Mouse (Mus musculus): Measurements from ENCODE around the gene Srrm1. TPM values are rescaled to one million over a fixed set of nuclear protein-coding genes. Genes with fewer than 3 reads are reported as not detected.

Gene Srrm1
- polyA plus RNA-seq, 1 experiment from 2014 or later: 183 TPM

DNA sequence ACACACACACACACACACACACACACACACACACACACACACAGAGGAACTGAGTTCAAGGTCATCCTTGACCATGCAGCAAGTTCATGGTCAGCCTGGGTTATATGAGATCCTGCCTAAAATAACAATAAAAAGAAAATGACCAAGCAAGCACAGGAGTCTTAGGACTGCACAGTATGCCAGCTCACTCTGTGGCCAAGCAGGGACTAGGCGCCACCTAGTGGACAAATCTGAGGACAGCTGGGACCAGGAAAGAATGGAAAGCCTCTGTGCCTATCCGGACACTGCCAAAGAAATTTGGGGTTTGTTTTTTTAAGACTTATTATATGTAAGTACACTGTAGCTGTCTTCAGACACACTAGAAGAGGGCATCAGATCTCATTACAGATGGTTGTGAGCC lies 35.2 kb downstream of the Srrm1 start:
- Histone ChIP-seq H3K4me2 (ENCODE audit: low read length) (no peak overlapping the region), H3K36me3 (ENCODE audit: insufficient read depth, low read length) (peaks cover 61% of the 10 kb centered on the region), H3K9me3 (replicated peaks; ENCODE audit: low read length) (no peaks in the 10 kb centered on the region), H3K4me3 (replicated peaks; ENCODE audit: low read depth, low read length) (no peak overlapping the region), H3K4me1 (replicated peaks; ENCODE audit: insufficient read depth, low read length) (peaks cover 9% of the 10 kb centered on the region), H3K27ac (no peak overlapping the region), H3K9ac (ENCODE audit: low read depth, low read length) (no peak overlapping the region), H3K27me3 (ENCODE audit: insufficient read depth, low read length) (no peaks in the 10 kb centered on the region)
- 7% methylated on average over 2 of the region's 2 CpGs for WGBS
- peak; percentile 91 for DNase-seq (ENCODE audit: low spot score)
- peak; percentile 96 for TF ChIP-seq CTCF (IDR thresholded peaks at IDR 0.05; ENCODE audit: low read depth)
- ATAC-seq (replicated peaks; ENCODE audit: low FRiP score, low read depth): peak; percentile 70; the same call in 1 of the 2 replicates

GRCm38 (mm10) chr4:135317539-135317938 lies 35.6 kb downstream of the Srrm1 start:
- WGBS: 90% methylated on average over 4 of the region's 4 CpGs
- H3K9ac ChIP-seq (ENCODE audit: low read depth, low read length): no peak overlapping the region
- no peaks in the 10 kb centered on the region for H3K27me3 ChIP-seq (ENCODE audit: insufficient read depth, low read length)
- no peak overlapping the region for H3K4me2 ChIP-seq (ENCODE audit: low read length)
- H3K9me3 ChIP-seq (replicated peaks; ENCODE audit: low read length): no peaks in the 10 kb centered on the region
- no peak for TF ChIP-seq CTCF (IDR thresholded peaks at IDR 0.05; ENCODE audit: low read depth)
- H3K27ac ChIP-seq: no peak overlapping the region
- peaks cover 13% of the 10 kb centered on the region for H3K4me1 ChIP-seq (replicated peaks; ENCODE audit: insufficient read depth, low read length)
- H3K36me3 ChIP-seq (ENCODE audit: insufficient read depth, low read length): peaks cover 57% of the 10 kb centered on the region
- H3K4me3 ChIP-seq (replicated peaks; ENCODE audit: low read depth, low read length): no peak overlapping the region
- no peak for DNase-seq (ENCODE audit: low spot score)
- ATAC-seq (replicated peaks; ENCODE audit: low FRiP score, low read depth): no peak

DNA sequence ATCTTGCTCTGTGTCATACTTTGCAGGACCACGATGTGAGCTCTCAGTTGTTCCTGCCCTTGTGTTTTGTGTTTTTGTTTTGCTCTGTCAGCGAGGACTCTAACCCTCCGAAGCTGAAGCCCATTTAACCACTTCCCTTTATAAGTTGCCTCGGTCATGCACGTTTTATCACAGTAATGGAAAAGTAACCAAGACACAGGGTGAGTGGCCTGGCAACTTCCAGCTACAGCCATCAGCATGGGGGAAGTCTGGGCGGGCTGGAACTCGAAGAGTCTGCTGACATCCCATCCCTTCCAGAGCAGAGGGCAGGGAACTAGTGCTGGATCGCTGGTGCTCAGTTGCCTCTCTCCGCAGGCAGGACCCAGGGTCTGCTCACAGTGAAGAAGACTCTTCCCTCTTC lies 37.8 kb downstream of the Srrm1 start:
- Histone ChIP-seq H3K9ac (ENCODE audit: low read depth, low read length) (no peak overlapping the region), H3K4me2 (ENCODE audit: low read length) (no peak overlapping the region), H3K4me1 (replicated peaks; ENCODE audit: insufficient read depth, low read length) (peaks cover 16% of the 10 kb centered on the region), H3K9me3 (replicated peaks; ENCODE audit: low read length) (no peaks in the 10 kb centered on the region), H3K4me3 (replicated peaks; ENCODE audit: low read depth, low read length) (no peak overlapping the region), H3K36me3 (ENCODE audit: insufficient read depth, low read length) (peaks cover 35% of the 10 kb centered on the region; the same call in 1 of the 2 replicates), H3K27ac (no peak overlapping the region), H3K27me3 (ENCODE audit: insufficient read depth, low read length) (no peaks in the 10 kb centered on the region)
- no peak for TF ChIP-seq CTCF (IDR thresholded peaks at IDR 0.05; ENCODE audit: low read depth)
- no peak for DNase-seq (ENCODE audit: low spot score)
- ATAC-seq (replicated peaks; ENCODE audit: low FRiP score, low read depth): no peak
- 97% methylated on average over 9 of the region's 9 CpGs for WGBS

DNA sequence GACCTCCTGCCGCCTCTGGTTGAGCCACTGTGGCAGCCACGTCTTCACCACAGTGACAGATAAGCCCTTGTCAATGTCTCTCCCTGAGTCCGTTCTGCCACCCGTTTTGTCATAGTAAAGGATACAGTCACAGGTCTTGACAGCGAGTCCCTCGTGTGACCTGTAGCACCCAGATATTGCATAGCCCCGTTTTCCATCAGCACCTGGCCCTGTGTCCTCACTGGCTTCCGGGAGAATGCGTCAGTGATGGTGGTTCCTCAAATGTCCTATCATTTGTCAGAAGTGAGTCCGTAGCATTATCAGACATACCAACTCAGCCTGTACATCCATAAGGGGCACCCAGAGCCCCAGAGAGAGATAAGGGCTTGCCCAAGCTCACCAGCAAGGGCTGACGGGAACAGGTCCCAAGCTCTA lies 38.7 kb downstream of the Srrm1 start:
- ATAC-seq (replicated peaks; ENCODE audit: low FRiP score, low read depth) (no peak), DNase-seq (ENCODE audit: low spot score) (no peak)
- no peak for TF ChIP-seq CTCF (IDR thresholded peaks at IDR 0.05; ENCODE audit: low read depth)
- Histone ChIP-seq H3K4me3 (replicated peaks; ENCODE audit: low read depth, low read length) (no peak overlapping the region), H3K27me3 (ENCODE audit: insufficient read depth, low read length) (no peaks in the 10 kb centered on the region), H3K36me3 (ENCODE audit: insufficient read depth, low read length) (peaks cover 27% of the 10 kb centered on the region; the same call in 1 of the 2 replicates), H3K9me3 (replicated peaks; ENCODE audit: low read length) (no peaks in the 10 kb centered on the region), H3K4me1 (replicated peaks; ENCODE audit: insufficient read depth, low read length) (peaks cover 21% of the 10 kb centered on the region), H3K4me2 (ENCODE audit: low read length) (no peak overlapping the region), H3K27ac (no peak overlapping the region), H3K9ac (ENCODE audit: low read depth, low read length) (no peak overlapping the region)
- 86% methylated on average over 11 of the region's 11 CpGs for WGBS

GRCm38 (mm10) chr4:135313761-135314241 lies 39.3 kb downstream of the Srrm1 start:
- Histone ChIP-seq H3K4me1 (replicated peaks; ENCODE audit: insufficient read depth, low read length) (peaks cover 28% of the 10 kb centered on the region), H3K27ac (peak overlapping the region; percentile 70), H3K36me3 (ENCODE audit: insufficient read depth, low read length) (peaks cover 23% of the 10 kb centered on the region; the same call in 1 of the 2 replicates), H3K9ac (ENCODE audit: low read depth, low read length) (no peak overlapping the region), H3K27me3 (ENCODE audit: insufficient read depth, low read length) (no peaks in the 10 kb centered on the region), H3K9me3 (replicated peaks; ENCODE audit: low read length) (no peaks in the 10 kb centered on the region), H3K4me3 (replicated peaks; ENCODE audit: low read depth, low read length) (no peak overlapping the region), H3K4me2 (ENCODE audit: low read length) (0 out of 2 replicates have a peak overlapping the region, but pooled peaks have one; percentile 3)
- ATAC-seq (replicated peaks; ENCODE audit: low FRiP score, low read depth): peak; percentile 34
- no peak for TF ChIP-seq CTCF (IDR thresholded peaks at IDR 0.05; ENCODE audit: low read depth)
- DNase-seq (ENCODE audit: low spot score): no peak
- 60% methylated on average over 9 of the region's 9 CpGs for WGBS

DNA sequence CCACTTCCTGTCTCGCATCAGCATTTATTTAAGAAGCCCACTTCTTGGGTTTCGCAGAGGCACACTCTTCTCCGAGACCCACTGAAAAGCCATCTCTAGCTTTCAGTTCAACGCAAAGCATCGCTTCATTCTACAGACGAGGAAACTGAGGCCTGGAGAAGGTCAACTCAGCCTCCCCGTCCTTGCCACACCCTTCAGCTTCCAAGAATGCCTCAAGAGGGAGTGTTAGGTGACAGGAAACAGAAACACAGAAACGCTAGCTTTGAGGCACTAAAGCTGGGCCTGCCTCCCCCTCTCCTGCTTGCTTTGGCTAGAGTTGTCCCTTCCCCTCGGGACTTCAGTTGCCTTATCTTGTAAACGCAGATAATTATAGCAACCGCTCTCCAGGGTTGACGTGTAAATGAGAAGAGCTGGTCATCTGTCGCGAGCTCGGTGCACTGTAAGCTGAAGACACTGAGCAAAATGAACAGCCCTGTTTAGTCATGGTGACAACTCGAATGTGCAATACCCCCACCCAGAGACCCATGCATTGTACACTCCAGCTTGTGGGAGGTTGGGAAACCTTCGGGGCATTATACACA lies 39.9 kb downstream of the Srrm1 start:
- TF ChIP-seq CTCF (IDR thresholded peaks at IDR 0.05; ENCODE audit: low read depth): 0 out of 2 replicates have a peak, but pooled peaks have one; percentile 10
- no peak overlapping the region for H3K9ac ChIP-seq (ENCODE audit: low read depth, low read length)

More for the DNA sequence above, 39.9 kb downstream of the Srrm1 start:
- Histone ChIP-seq H3K4me3 (replicated peaks; ENCODE audit: low read depth, low read length) (no peak overlapping the region), H3K36me3 (ENCODE audit: insufficient read depth, low read length) (peaks cover 17% of the 10 kb centered on the region; the same call in 1 of the 2 replicates), H3K27ac (peak overlapping the region; percentile 70), H3K27me3 (ENCODE audit: insufficient read depth, low read length) (no peaks in the 10 kb centered on the region), H3K4me1 (replicated peaks; ENCODE audit: insufficient read depth, low read length) (peaks cover 28% of the 10 kb centered on the region), H3K4me2 (ENCODE audit: low read length) (peak overlapping the region; percentile 21; the same call in 1 of the 2 replicates), H3K9me3 (replicated peaks; ENCODE audit: low read length) (no peaks in the 10 kb centered on the region)
- DNase-seq (ENCODE audit: low spot score) (peak; percentile 82), ATAC-seq (replicated peaks; ENCODE audit: low FRiP score, low read depth) (no peak; the same call in 1 of the 2 replicates)
- WGBS: 19% methylated on average over 17 of the region's 17 CpGs

All from kidney, postnatal 0 days (tissue).